Mouse (Mus musculus) neural tube, embryonic 14.5 days (tissue): ENCODE measurements around the gene Bex6. TPM values are rescaled to one million over a fixed set of nuclear protein-coding genes. Genes with fewer than 3 reads are reported as not detected.

Experiments used
- ATAC-seq: fragments of 200-750 bp; cut with Nextera tagmentation; 2 replicates; pipeline ENCODE4 v1.8.0; 2017; ENCODE audit warnings: low read depth, mild to moderate bottlenecking, moderate TSS enrichment, moderate library complexity
- H3K27ac ChIP-seq: fragments of 300-500 bp; sonication (generic); 2 replicates; pipeline ENCODE4 v1.5.1; 2014; ENCODE audit warnings: low read depth, mild to moderate bottlenecking, control low read depth, low read length, moderate library complexity, mixed read lengths
- H3K27me3 ChIP-seq: fragments of 300-500 bp; sonication (generic); 2 replicates; pipeline ENCODE4 v1.6.1; 2014; ENCODE audit warnings: low read length; ENCODE audit not compliant: control insufficient read depth, insufficient read depth
- H3K36me3 ChIP-seq: fragments of 300-500 bp; sonication (generic); 2 replicates; pipeline ENCODE4 v1.6.1; 2014; ENCODE audit warnings: low read length, mixed read lengths; ENCODE audit not compliant: control insufficient read depth, insufficient read depth
- H3K4me1 ChIP-seq: fragments of 300-500 bp; sonication (generic); 2 replicates; pipeline ENCODE4 v1.6.1; 2014; ENCODE audit warnings: low read length; ENCODE audit not compliant: control insufficient read depth, insufficient read depth
- H3K4me2 ChIP-seq: fragments of 300-500 bp; sonication (generic); 2 replicates; pipeline ENCODE4 v1.6.1; 2014; ENCODE audit warnings: mild to moderate bottlenecking, low read depth, low read length, control low read depth
- H3K4me3 ChIP-seq: fragments of 300-500 bp; sonication (generic); 2 replicates; pipeline ENCODE4 v1.5.1; 2014; ENCODE audit warnings: low read depth, low read length, control low read depth, mixed read lengths
- H3K9ac ChIP-seq: fragments of 300-500 bp; sonication (generic); replicated peaks from 2 replicates; pipeline ENCODE4 v1.6.1; 2014; ENCODE audit warnings: low read depth, mild to moderate bottlenecking, control low read depth, low read length, mixed read lengths
- H3K9me3 ChIP-seq: fragments of 300-500 bp; sonication (generic); 2 replicates; pipeline ENCODE4 v1.6.1; 2016; ENCODE audit warnings: low read length; ENCODE audit not compliant: control insufficient read depth
- WGBS: fragments of 180-500 bp; shearing (Covaris S2); extraction: QIAGEN DNeasy Blood & Tissue Kit; methylation state at CpG from one replicate; pipeline ENCODE4 v1.1.7; 2014; 5-methylcytosine and 5-hydroxymethylcytosine counted together
- polyA plus RNA-seq: library from polyadenylated mRNA; unstranded; fragments of >200 nt; fragmentation: Nextera tagmentation; extraction: Ambion mirVana; gene quantifications from 2 replicates; pipeline ENCODE4 v1.2.1, GENCODE M21; 2014

Gene Bex6
- polyA plus RNA-seq, 1 experiment from 2014 or later, result not detected

GRCm38 (mm10) chr16:32167819-32168545 is 11.6 kb upstream of the Bex6 start:
- no peaks in the 10 kb centered on the region for H3K36me3 ChIP-seq
- H3K9ac ChIP-seq, result no peak overlapping the region
- 94% methylated on average over 4 of the region's 4 CpGs for WGBS
- no peak overlapping the region for H3K27ac ChIP-seq
- no peaks in the 10 kb centered on the region for H3K9me3 ChIP-seq
- peaks cover 7% of the 10 kb centered on the region; the same call in 1 of the 2 replicates for H3K27me3 ChIP-seq
- H3K4me3 ChIP-seq, result no peak overlapping the region
- no peak overlapping the region for H3K4me2 ChIP-seq
- 0 out of 2 replicates have a peak, but pooled peaks cover 3% of the 10 kb centered on the region for H3K4me1 ChIP-seq
- no peak for ATAC-seq

GRCm38 (mm10) chr16:32171031-32171731 is 8.4 kb upstream of the Bex6 start:
- H3K27me3 ChIP-seq, result no peaks in the 10 kb centered on the region
- H3K36me3 ChIP-seq, result no peaks in the 10 kb centered on the region
- H3K9me3 ChIP-seq, result no peaks in the 10 kb centered on the region
- H3K27ac ChIP-seq, result no peak overlapping the region
- ATAC-seq, result no peak
- H3K4me2 ChIP-seq, result no peak overlapping the region
- no peaks in the 10 kb centered on the region for H3K4me1 ChIP-seq
- H3K4me3 ChIP-seq, result no peak overlapping the region
- WGBS, result 88% methylated on average over 5 of the region's 5 CpGs
- H3K9ac ChIP-seq, result no peak overlapping the region

GRCm38 (mm10) chr16:32173401-32173800 is 6.2 kb upstream of the Bex6 start:
- H3K9ac ChIP-seq, result no peak overlapping the region
- no peaks in the 10 kb centered on the region for H3K27me3 ChIP-seq
- H3K4me3 ChIP-seq, result no peak overlapping the region
- no peaks in the 10 kb centered on the region for H3K4me1 ChIP-seq
- ATAC-seq, result no peak
- WGBS, result 86% methylated on average over 10 of the region's 11 CpGs
- H3K36me3 ChIP-seq, result no peaks in the 10 kb centered on the region
- no peak overlapping the region for H3K27ac ChIP-seq
- no peak overlapping the region for H3K4me2 ChIP-seq
- no peaks in the 10 kb centered on the region for H3K9me3 ChIP-seq

- Histone ChIP-seq H3K27me3 (no peaks in the 10 kb centered on the region), H3K36me3 (no peaks in the 10 kb centered on the region), H3K9ac (no peak overlapping the region), H3K4me1 (no peaks in the 10 kb centered on the region), H3K9me3 (no peaks in the 10 kb centered on the region), H3K4me3 (no peak overlapping the region), H3K27ac (no peak overlapping the region), H3K4me2 (no peak overlapping the region)
- no peak for ATAC-seq
- WGBS, result 86% methylated on average over 8 of the region's 8 CpGs
These were observed 5.2 kb upstream of the Bex6 start for GRCm38 (mm10) chr16:32174340-32175005.

GRCm38 (mm10) chr16:32175029-32175428 is 4.6 kb upstream of the Bex6 start:
- no peak overlapping the region for H3K27ac ChIP-seq
- ATAC-seq, result no peak
- no peak overlapping the region for H3K9ac ChIP-seq
- no peaks in the 10 kb centered on the region for H3K4me1 ChIP-seq
- no peaks in the 10 kb centered on the region for H3K9me3 ChIP-seq
- no peaks in the 10 kb centered on the region for H3K36me3 ChIP-seq
- no peaks in the 10 kb centered on the region for H3K27me3 ChIP-seq
- H3K4me2 ChIP-seq, result no peak overlapping the region
- H3K4me3 ChIP-seq, result no peak overlapping the region
- 96% methylated on average over 4 of the region's 4 CpGs for WGBS

- Histone ChIP-seq H3K9ac (no peak overlapping the region), H3K4me3 (no peak overlapping the region), H3K4me2 (no peak overlapping the region), H3K27me3 (no peaks in the 10 kb centered on the region), H3K27ac (no peak overlapping the region), H3K9me3 (no peaks in the 10 kb centered on the region), H3K4me1 (no peaks in the 10 kb centered on the region), H3K36me3 (no peaks in the 10 kb centered on the region)
- no peak for ATAC-seq
- 58% methylated on average over 18 of the region's 18 CpGs for WGBS
These were observed 2.5 kb upstream of the Bex6 start for GRCm38 (mm10) chr16:32176896-32177686.

GRCm38 (mm10) chr16:32186056-32186455 is 6.4 kb downstream of the Bex6 start:
- Histone ChIP-seq H3K27me3 (no peaks in the 10 kb centered on the region), H3K9ac (no peak overlapping the region), H3K4me3 (no peak overlapping the region), H3K9me3 (no peaks in the 10 kb centered on the region), H3K4me2 (no peak overlapping the region), H3K27ac (no peak overlapping the region), H3K36me3 (no peaks in the 10 kb centered on the region), H3K4me1 (no peaks in the 10 kb centered on the region)
- WGBS, result 94% methylated on average over 5 of the region's 5 CpGs
- no peak for ATAC-seq

GRCm38 (mm10) chr16:32189109-32189508 is 9.5 kb downstream of the Bex6 start:
- 73% methylated on average over 6 of the region's 6 CpGs for WGBS
- Histone ChIP-seq H3K9ac (no peak overlapping the region), H3K4me1 (no peaks in the 10 kb centered on the region), H3K9me3 (no peaks in the 10 kb centered on the region), H3K27ac (no peak overlapping the region), H3K27me3 (no peaks in the 10 kb centered on the region), H3K4me2 (no peak overlapping the region), H3K4me3 (no peak overlapping the region), H3K36me3 (no peaks in the 10 kb centered on the region)
- ATAC-seq, result no peak
